Mouse (Mus musculus) heart, postnatal 36 days (tissue): Measurements from ENCODE around the gene Tbc1d22a. TPM values are rescaled to one million over a fixed set of nuclear protein-coding genes. Genes with fewer than 3 reads are reported as not detected.

ENCODE experiments used
- DNase-seq, 2 experiments: peaks; one replicate each; pipeline ENCODE4 v3.0.0; 2021 to 2022
- intact Hi-C: fragments of 180-260 bp; cut with DNase I; formaldehyde crosslinking; loops from one replicate; pipeline ENCODE4 v1.15.1; 2025
- total RNA-seq, 2 experiments: library from RNA; stranded (reverse); gene quantifications; 2 replicates each; pipeline ENCODE4 v1.2.3; 2021

Tbc1d22a gene
- 10 to 100 TPM; 21.7 to 28.6 TPM for total RNA-seq

DNA sequence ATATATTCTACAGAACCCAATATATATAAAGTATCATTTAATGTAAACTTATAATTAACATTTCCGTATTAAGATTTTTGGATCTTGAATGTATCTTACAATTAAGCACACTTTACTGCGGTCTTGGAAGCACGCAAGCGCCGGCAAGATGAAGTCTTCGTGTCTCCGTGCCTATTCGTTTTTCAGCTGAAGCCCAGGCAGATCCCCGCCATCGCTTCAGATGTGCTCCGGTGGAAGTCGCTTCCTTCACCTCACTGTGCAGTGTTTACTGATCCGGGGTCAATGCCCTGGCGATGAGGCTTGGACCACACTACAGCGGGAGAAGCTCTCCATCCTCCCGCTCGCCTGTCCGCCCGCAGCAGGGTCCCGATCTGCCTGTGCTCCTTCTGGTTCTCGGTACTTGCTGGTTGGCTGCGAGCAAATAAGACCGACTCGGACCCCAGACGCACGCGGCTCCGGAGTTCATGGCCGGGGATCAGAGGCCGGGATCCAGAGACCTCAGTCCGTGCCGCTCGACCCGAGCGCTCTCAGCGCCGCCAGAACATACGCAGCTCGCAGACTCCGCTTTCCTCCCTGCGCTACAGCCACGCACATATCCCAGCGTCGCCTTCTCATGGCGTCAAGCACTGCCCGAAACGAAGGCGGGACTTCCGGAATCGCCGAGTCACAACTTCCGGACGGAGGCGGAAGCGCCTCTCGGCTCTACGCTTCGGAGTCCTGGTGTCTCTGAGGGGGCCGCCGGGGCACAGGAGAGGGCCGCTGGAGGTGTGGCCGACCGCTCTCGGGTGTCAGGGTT lies at the start of gene Tbc1d22a:
Gene Tbc1d22a, plus strand, starts transcription at position 707 of the 796 bp plus-strand sequence.
- peak; percentile 95 to 96 for DNase-seq
- intact Hi-C loops = no loop called here

DNA sequence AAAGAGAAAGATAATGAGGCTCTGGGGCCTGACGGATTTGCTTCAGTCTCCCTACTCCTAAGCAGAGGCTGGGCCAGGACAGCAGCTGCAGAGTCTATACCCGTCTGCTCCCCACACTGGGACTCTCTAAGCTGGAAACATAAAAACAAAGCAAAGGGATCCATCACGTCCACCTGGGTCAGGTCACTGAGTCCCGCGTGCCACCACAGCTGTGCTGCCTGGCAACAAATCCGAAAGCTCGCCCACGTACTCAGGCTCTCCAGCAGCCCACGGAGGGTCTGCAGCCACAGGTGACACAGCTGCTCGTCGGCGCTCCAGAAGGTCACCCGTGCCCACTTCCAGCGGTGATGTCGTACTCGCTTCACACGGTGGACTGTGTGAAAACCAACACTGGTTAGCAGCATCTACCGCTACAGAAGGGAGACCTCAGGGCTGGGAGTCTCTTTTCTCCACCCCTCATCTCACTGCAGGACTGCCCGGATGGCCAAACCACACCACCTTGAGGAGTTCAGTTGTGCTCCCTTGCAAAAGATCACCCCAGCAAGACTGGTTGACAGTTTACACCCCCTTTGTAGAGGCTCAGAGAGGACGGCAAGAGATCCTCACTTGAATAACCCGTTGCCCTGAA lies 49.4 kb upstream of the Tbc1d22a start:
- DNase-seq = no peak
- intact Hi-C loops = loop anchor here (5.0 kb wide), 1 partner anchor 62 kb away; no protein-coding TSS in a partner anchor

DNA sequence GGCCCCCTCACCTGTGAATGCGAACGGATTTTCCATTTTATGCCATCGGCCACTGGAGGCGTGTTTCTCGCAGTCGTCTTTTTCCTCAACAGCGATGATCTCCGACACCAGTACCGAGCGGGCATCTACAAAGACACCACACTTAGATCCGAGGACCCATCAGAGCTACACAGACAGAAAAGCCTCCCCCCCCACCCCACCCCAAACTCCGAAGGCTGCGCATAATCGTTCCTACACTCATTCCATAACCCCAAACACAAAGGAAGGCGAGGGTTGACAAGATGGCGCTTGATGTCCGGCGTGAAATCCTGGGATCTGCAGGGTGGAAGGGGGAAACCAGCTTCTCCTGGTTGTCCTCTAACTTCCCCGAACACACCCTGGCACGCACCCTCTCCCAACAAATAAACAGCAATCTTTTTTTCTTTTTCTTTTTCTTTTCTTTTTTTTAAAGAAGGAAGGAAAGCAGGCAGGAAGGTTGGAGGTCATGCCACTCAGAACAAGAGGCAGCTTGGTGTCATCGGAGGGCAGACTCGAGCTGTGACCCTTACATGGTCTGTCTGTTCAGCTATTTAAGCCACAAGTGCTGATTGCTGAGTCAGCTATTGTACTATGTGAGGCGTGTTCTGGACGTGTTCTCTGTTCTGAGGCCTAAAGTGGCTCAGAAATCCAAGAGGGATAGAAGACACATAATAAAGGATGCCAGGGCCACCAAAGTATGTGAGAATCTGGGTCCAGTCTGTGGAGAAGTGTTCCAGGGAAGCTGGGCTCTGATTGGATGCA lies 48.3 kb upstream of the Tbc1d22a start:
- DNase-seq = no peak
- intact Hi-C loops = loop anchor here (5.0 kb wide), 1 partner anchor 61 kb away; no protein-coding TSS in a partner anchor

GRCm38 (mm10) chr15:86167032-86167655 lies 47.1 kb upstream of the Tbc1d22a start:
- DNase-seq = no peak
- intact Hi-C loops = loop anchor here (5.0 kb wide), 1 partner anchor 60 kb away; no protein-coding TSS in a partner anchor

- intact Hi-C loops = loop anchor here (2.0 to 5.0 kb wide), 2 partner anchors 21 to 59 kb away; no protein-coding TSS in a partner anchor
- DNase-seq = no peak
Measured at GRCm38 (mm10) chr15:86167787-86168504, 46.3 kb upstream of the Tbc1d22a start.

DNA sequence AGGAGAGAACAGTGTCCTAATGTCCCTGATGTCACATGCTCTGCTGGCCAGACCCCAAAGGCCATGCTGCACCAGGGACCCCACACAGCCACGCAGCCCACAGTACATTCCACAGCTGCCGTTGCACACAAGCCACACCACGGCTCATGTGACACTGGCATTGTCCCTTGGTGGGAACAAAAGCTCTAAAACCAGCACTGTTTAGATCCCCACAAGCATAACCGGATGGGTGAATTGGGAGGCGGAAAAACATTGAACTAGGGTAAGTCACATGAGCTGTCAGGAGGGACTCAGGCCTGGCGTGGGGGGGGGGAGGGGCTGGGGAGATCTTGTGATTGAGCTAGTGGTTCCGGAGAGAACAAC lies 45.8 kb upstream of the Tbc1d22a start:
- intact Hi-C loops = loop anchor here (2.0 to 5.0 kb wide), 2 partner anchors 20 to 59 kb away; no protein-coding TSS in a partner anchor
- DNase-seq = peak in 1 of 2 experiments; percentile 27

DNA sequence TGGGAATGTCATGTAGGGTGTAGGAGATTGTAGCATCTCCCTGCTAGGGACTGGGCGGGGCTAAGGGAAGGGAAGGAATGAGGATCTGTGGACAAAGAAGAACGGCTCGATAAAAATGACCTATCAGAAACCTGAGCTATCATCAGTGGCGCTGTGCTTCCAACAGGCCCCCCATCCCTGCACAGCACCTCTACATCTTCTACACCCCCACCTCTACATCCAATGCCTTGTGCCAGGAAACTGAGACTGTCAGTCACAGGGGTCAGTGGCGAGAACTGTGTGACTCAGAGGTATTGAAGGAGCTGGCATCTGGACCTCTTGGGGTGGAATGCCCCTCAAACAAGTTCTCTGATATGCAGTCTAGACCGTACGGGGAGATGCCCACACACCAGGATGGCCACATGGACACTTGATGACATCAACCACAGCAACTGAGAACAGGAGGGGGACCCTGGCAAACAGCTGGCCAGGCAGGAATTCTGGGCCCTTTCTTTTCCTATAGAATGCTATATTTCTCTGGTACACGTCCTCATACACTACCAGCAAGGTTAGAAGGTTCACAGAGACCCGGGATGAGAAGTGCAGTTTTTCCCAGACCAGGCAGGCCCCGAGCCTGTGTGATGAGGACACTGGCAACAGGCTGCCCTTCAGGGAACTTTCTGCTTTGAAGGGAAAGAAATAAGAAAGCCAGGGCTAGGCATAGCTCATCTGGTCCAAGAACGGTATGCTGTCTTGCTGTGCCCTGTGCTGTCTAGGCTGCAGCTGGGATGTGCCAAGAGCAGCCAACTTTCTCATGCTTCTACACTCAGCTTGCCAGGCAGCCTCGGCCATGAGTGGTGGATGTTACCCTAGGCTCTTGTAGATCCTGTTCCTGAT lies 45.1 kb upstream of the Tbc1d22a start:
- intact Hi-C loops = loop anchor here (2.0 to 5.0 kb wide), 2 partner anchors 20 to 58 kb away; no protein-coding TSS in a partner anchor

DNA sequence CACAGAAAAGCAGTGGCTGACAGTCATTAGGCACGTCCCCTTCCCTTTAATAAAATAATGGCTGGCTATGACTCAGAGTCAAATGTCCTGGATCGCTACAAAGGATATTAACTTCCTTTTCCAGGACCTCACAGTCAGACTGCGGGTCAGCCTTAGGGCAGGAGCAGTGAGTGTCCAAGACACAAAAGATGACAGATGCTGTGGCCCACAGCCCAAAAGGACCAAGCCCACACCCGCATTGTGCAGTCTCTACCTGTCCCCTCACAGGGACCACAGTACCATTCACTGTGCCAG lies 44.5 kb upstream of the Tbc1d22a start:
- intact Hi-C loops = loop anchor here (2.0 to 10.0 kb wide), 3 partner anchors 19 to 935 kb away; no protein-coding TSS in a partner anchor
- peak in 1 of 2 experiments; percentile 27 for DNase-seq

More for the DNA sequence above, 45.1 kb upstream of the Tbc1d22a start:
- peak in 1 of 2 experiments; percentile 53 for DNase-seq

DNA sequence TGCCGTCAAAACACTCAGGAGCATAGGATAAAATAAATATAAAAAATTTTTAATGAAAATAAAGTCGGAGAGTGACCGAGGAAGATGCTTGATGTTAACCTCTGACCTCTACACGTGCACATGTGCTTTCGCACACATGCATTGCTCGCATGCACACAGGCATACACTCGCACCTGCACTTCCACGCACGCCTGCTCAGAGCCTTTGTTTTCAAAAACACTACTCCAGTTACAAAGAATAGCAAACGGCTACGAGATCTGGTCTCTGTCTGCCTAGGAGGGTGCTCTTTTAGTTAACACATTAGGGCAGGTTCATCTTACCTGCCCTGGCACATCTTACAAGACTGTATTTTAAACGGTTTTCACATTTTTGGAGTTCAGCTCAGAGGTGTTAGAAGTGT lies 42.9 kb upstream of the Tbc1d22a start:
- DNase-seq = no peak
- intact Hi-C loops = loop anchor here (10.0 kb wide), 1 partner anchor 933 kb away; no protein-coding TSS in a partner anchor

DNA sequence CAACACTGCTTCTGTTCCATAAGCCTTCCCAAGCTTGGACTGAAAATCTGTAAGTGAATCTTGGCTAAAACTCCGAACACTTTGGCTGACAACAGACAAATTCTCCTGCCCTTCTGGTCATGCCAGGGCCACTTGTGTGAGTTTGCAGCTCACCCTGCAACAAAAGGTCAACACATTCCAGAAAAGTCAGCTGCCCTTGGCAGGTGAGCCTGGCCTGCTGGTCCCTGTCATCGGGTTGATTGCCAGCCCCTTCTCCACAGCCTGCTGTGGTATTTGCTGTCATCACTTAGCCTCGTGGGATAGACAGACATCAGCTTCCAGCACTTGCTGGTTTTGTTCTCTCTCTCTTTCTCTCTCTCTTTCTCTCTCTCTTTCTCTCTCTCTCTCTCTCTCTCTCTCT lies 42.1 kb upstream of the Tbc1d22a start:
- peak; percentile 42 to 54 for DNase-seq
- intact Hi-C loops = loop anchor here (10.0 kb wide), 1 partner anchor 933 kb away; no protein-coding TSS in a partner anchor

GRCm38 (mm10) chr15:86172526-86172925 lies 41.7 kb upstream of the Tbc1d22a start:
- peak in 1 of 2 experiments; percentile 38 for DNase-seq
- intact Hi-C loops = loop anchor here (10.0 kb wide), 1 partner anchor 932 kb away; no protein-coding TSS in a partner anchor

- peak in 1 of 2 experiments; percentile 27 for DNase-seq
- intact Hi-C loops = loop anchor here (10.0 kb wide), 1 partner anchor 931 kb away; no protein-coding TSS in a partner anchor
Measured at GRCm38 (mm10) chr15:86173136-86173985, 40.9 kb upstream of the Tbc1d22a start.

DNA sequence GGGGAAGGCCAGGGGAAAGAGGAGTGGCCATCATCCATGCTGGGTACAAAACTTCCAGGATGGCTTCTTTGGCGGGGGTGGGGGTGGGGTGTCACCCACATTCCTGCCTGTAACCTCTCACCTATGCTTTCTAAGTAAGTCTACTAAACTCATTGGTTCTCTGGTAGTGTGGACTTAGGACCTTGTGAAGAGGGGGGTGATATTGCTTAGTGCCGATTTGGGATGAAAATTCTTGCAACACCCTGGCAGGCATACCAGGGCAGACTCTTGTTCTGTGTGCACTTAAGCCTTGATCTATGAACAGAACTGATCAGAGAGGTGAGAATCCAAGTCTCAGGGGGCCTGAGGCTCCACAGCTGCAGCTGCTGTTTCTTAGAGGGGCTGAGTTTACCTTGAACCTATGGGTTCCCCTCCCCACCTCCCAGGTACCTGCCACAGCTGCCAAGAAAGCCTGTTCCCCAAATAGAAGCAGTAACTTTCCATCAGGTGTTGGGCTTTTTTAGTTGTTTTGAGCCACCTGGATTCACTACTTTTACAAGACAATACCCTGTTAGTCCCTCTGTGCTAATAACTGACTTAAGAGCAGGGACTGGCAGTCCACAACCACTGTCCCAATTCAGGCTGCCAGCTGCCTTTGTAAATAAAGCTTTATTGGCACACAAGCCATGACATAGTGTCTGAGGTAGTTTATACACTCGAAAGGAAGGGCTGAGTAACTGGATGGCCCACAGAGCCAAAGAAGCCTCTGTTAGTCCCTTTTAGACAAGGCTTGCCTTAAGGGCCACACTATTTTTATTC lies 38.8 kb upstream of the Tbc1d22a start:
- no peak for DNase-seq
- intact Hi-C loops = loop anchor here (5.0 to 10.0 kb wide), 2 partner anchors 33 to 929 kb away; no protein-coding TSS in a partner anchor

DNA sequence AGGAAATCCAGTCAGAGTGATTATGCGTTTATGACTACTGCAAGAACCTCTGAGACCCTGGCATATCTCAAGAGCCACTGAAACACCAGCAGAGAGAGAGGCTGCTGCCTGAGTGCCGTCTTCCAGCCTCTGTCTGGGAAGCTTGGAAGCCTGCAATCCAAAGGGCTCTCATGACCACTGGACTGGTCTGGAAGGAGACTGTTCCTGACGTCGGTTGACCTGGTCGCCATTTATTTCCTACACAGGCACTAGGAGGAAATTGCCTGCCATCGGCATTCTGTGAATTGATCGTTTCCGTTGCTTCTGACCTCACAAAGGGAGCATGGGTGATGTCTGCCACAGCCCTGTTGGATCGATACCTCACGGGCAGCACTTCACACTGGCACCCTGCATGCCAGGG lies 38.1 kb upstream of the Tbc1d22a start:
- DNase-seq = no peak
- intact Hi-C loops = loop anchor here (5.0 to 10.0 kb wide), 2 partner anchors 34 to 929 kb away; no protein-coding TSS in a partner anchor

GRCm38 (mm10) chr15:86176771-86177702 lies 37.2 kb upstream of the Tbc1d22a start:
- DNase-seq = no peak
- intact Hi-C loops = loop anchor here (5.0 to 10.0 kb wide), 2 partner anchors 35 to 928 kb away; no protein-coding TSS in a partner anchor
